Mouse (Mus musculus): ENCODE data around the gene Fbxo34.

- TF ChIP-seq CTCF (IDR thresholded peaks at IDR 0.05; ENCODE audit: extremely low read depth, insufficient read length, insufficient replicate concordance, low read depth, low read length) (no peak), POLR2A (IDR thresholded peaks at IDR 0.05; ENCODE audit: low read depth, low read length) (no peak)
Measured at GRCm38 (mm10) chr14:47516755-47517154, 66.5 kb downstream of the Fbxo34 start.

Data from small intestine, adult 2 months (tissue).